Mouse (Mus musculus): ENCODE data around the gene Sufu.

- TF ChIP-seq MAX (IDR thresholded peaks at IDR 0.05; ENCODE audit: low read depth) (no peak), MYOG (IDR thresholded peaks at IDR 0.05; ENCODE audit: control insufficient read depth in 1 of 3, insufficient read depth in 1 of 3, insufficient read length in 2 of 3, low read depth in 2 of 3) (no peak), E2F4 (IDR thresholded peaks at IDR 0.05; ENCODE audit: insufficient read depth) (no peak), USF1 (IDR thresholded peaks at IDR 0.05; ENCODE audit: low read depth) (no peak)
Measured at GRCm38 (mm10) chr19:46429250-46429649, 32.6 kb downstream of the Sufu start.
